Mouse (Mus musculus) forebrain, embryonic 13.5 days (tissue): Measurements from ENCODE around the gene Xrra1. TPM values are rescaled to one million over a fixed set of nuclear protein-coding genes. Genes with fewer than 3 reads are reported as not detected.

Source experiments
- ATAC-seq: fragments of 200-750 bp; cut with Nextera tagmentation; 2 replicates; pipeline ENCODE4 v1.8.0; 2017
- H3K27ac ChIP-seq: fragments of 300-500 bp; sonication (generic); 2 replicates; pipeline ENCODE4 v1.5.1; 2015; ENCODE audit warnings: inconsistent platforms, mild to moderate bottlenecking, moderate library complexity
- H3K27me3 ChIP-seq: fragments of 300-500 bp; sonication (generic); 2 replicates; pipeline ENCODE4 v1.6.1; 2015; ENCODE audit warnings: mild to moderate bottlenecking, inconsistent platforms
- H3K36me3 ChIP-seq: fragments of 300-500 bp; sonication (generic); 2 replicates; pipeline ENCODE4 v1.6.1; 2015; ENCODE audit warnings: mild to moderate bottlenecking, inconsistent platforms; ENCODE audit not compliant: poor library complexity, severe bottlenecking
- H3K4me1 ChIP-seq: fragments of 300-500 bp; sonication (generic); 2 replicates; pipeline ENCODE4 v1.6.1; 2015; ENCODE audit warnings: inconsistent platforms
- H3K4me2 ChIP-seq: fragments of 300-500 bp; sonication (generic); 2 replicates; pipeline ENCODE4 v1.6.1; 2015; ENCODE audit warnings: inconsistent platforms, mild to moderate bottlenecking, moderate library complexity
- H3K4me3 ChIP-seq: fragments of 300-500 bp; sonication (generic); 2 replicates; pipeline ENCODE4 v1.5.1; 2015; ENCODE audit warnings: mild to moderate bottlenecking, inconsistent platforms
- H3K9ac ChIP-seq: fragments of 300-500 bp; sonication (generic); 2 replicates; pipeline ENCODE4 v1.6.1; 2015; ENCODE audit warnings: mild to moderate bottlenecking, inconsistent platforms
- H3K9me3 ChIP-seq: fragments of 300-500 bp; sonication (generic); replicated peaks from 2 replicates; pipeline ENCODE4 v1.6.1; 2016; ENCODE audit warnings: inconsistent platforms
- WGBS: fragments of 180-500 bp; shearing (Covaris S2); methylation state at CpG from one replicate; pipeline ENCODE4 v1.1.7; 2015; 5-methylcytosine and 5-hydroxymethylcytosine counted together
- polyA plus RNA-seq: library from polyadenylated mRNA; unstranded; fragments of >200 nt; fragmentation: Nextera tagmentation; extraction: Ambion mirVana; gene quantifications from 2 replicates; pipeline ENCODE4 v1.2.1, GENCODE M21; 2015

Gene Xrra1
- polyA plus RNA-seq, 1 experiment from 2014 or later = 0.46 TPM

- H3K9ac ChIP-seq = peak overlapping the region; percentile 40; the same call in 1 of the 2 replicates
- no peaks in the 10 kb centered on the region for H3K9me3 ChIP-seq
- H3K27me3 ChIP-seq = no peaks in the 10 kb centered on the region
- H3K36me3 ChIP-seq = no peaks in the 10 kb centered on the region
- H3K4me2 ChIP-seq = peak overlapping the region; percentile 39
- H3K27ac ChIP-seq = peak overlapping the region; percentile 86
- H3K4me1 ChIP-seq = peaks cover 57% of the 10 kb centered on the region
- H3K4me3 ChIP-seq = no peak overlapping the region
- peak; percentile 41; the same call in 1 of the 2 replicates for ATAC-seq
- WGBS = 26% methylated on average over 9 of the region's 9 CpGs
Measured at GRCm38 (mm10) chr7:99965020-99965841, 106.3 kb downstream of the Xrra1 start.

DNA sequence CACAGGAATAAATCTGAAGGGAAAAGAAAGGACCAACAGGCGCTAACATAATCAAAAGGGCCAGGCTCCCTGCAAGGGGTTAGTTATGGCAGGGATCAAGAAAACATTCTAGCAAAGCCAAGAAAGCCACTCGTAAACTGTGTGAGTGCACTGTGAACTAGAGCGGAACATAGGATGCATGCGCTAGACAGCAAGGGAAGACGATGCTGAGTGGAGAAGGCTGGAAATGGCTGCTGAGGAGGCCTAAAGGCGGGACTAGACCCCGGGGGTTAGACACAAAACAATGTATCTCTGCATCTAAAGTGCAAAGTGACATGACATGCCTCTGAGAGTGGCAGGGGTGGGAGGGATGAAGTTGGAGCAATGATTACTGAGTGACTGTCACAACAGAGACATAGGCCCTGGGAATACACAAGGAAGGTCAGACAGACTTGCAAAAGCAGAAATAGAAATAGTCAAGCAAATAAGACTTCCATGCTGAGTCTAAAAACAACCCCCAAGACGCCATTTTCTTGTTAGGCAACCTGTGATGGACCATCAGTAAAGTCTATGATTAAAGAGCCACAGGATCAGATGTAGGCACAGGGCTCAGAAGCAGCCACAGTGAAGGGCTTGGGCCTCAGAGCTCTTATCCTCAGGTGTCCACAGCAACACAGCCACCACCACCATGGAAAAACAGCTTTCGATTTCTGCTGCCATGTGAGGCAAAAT lies 107.2 kb downstream of the Xrra1 start:
- peak; percentile 50 for ATAC-seq
- H3K27me3 ChIP-seq = no peaks in the 10 kb centered on the region
- H3K4me2 ChIP-seq = no peak overlapping the region
- H3K4me1 ChIP-seq = peaks cover 58% of the 10 kb centered on the region
- peak overlapping the region; percentile 23; the same call in 1 of the 2 replicates for H3K9ac ChIP-seq
- no peaks in the 10 kb centered on the region for H3K9me3 ChIP-seq
- no peak overlapping the region for H3K4me3 ChIP-seq
- WGBS = 37% methylated on average over 9 of the region's 9 CpGs
- no peaks in the 10 kb centered on the region for H3K36me3 ChIP-seq
- H3K27ac ChIP-seq = peak overlapping the region; percentile 86

Other genes with a start within 250 kb of the Xrra1 start
- 0.22 and 0.29 TPM in 2 replicates for gene Tpbgl, start 232.0 kb upstream of the Xrra1 start, polyA plus RNA-seq
- gene Slco2b1, start 147.8 kb upstream of the Xrra1 start, polyA plus RNA-seq = 3.1 and 3.2 TPM in 2 replicates
- gene Olfr520, start 128.8 kb upstream of the Xrra1 start, polyA plus RNA-seq = not detected in 2 replicates
- not detected in 2 replicates for gene Olfr521, start 95.6 kb upstream of the Xrra1 start, polyA plus RNA-seq
- gene Neu3, start 30.7 kb upstream of the Xrra1 start, polyA plus RNA-seq = 1.1 and 1.2 TPM in 2 replicates
- gene Spcs2, start 4.3 kb downstream of the Xrra1 start, polyA plus RNA-seq = 334 and 336 TPM in 2 replicates
- 3.8 and 5.5 TPM in 2 replicates for gene Rnf169, start 121.3 kb downstream of the Xrra1 start, polyA plus RNA-seq
- not detected in 2 replicates for gene Chrdl2, start 147.1 kb downstream of the Xrra1 start, polyA plus RNA-seq